Mouse (Mus musculus): ENCODE data around the gene Rgs21. TPM values are rescaled to one million over a fixed set of nuclear protein-coding genes. Genes with fewer than 3 reads are reported as not detected.
A peak's percentile ranks its signal among the peaks of the same experiment; 100 is the strongest.

The Rgs21 gene
- polyA plus RNA-seq (2015; fragmentation: Nextera tagmentation; extraction: Ambion mirVana) = not detected in 2 replicates

GRCm38 (mm10) chr1:144567567-144567966, at the start of gene Rgs21:
Gene Rgs21, minus strand, starts transcription at chr1:144567667.
- 69% methylated on average over 3 of the region's 3 CpGs for WGBS

GRCm38 (mm10) chr1:144604071-144604470, 36.6 kb upstream of the Rgs21 start:
- WGBS = 85% methylated on average over 1 of the region's 1 CpGs
- no peak overlapping the region for H3K4me3 ChIP-seq
- H3K4me1 ChIP-seq = no peaks in the 10 kb centered on the region
- no peak overlapping the region for H3K27ac ChIP-seq
- no peaks in the 10 kb centered on the region for H3K36me3 ChIP-seq (ENCODE audit: poor library complexity, severe bottlenecking)
- H3K4me2 ChIP-seq = no peak overlapping the region
- no peaks in the 10 kb centered on the region for H3K9me3 ChIP-seq (replicated peaks)
- ATAC-seq = no peak
- no peak overlapping the region for H3K9ac ChIP-seq
- no peaks in the 10 kb centered on the region for H3K27me3 ChIP-seq

More at GRCm38 (mm10) chr1:144567567-144567966, at the start of gene Rgs21:
- no peak within 1 kb of the TSS for H3K4me2 ChIP-seq
- no peak for ATAC-seq
- H3K4me1 ChIP-seq = no peaks in the 10 kb centered on the region
- H3K9me3 ChIP-seq (replicated peaks) = no peaks in the 10 kb centered on the region
- no peaks in the 10 kb centered on the region for H3K36me3 ChIP-seq (ENCODE audit: poor library complexity, severe bottlenecking)
- H3K9ac ChIP-seq = no peak within 1 kb of the TSS
- no peaks in the 10 kb centered on the region for H3K27me3 ChIP-seq
- H3K4me3 ChIP-seq = no peak within 1 kb of the TSS
- H3K27ac ChIP-seq = no peak within 1 kb of the TSS

GRCm38 (mm10) chr1:144602987-144603386, 35.5 kb upstream of the Rgs21 start:
- H3K9me3 ChIP-seq (replicated peaks) = no peaks in the 10 kb centered on the region
- H3K27ac ChIP-seq = no peak overlapping the region
- no peaks in the 10 kb centered on the region for H3K27me3 ChIP-seq
- no peak overlapping the region for H3K4me2 ChIP-seq
- 76% methylated on average over 2 of the region's 2 CpGs for WGBS
- no peaks in the 10 kb centered on the region for H3K36me3 ChIP-seq (ENCODE audit: poor library complexity, severe bottlenecking)
- H3K4me1 ChIP-seq = no peaks in the 10 kb centered on the region
- ATAC-seq = no peak
- no peak overlapping the region for H3K4me3 ChIP-seq
- H3K9ac ChIP-seq = no peak overlapping the region

GRCm38 (mm10) chr1:144579321-144579720, 11.9 kb upstream of the Rgs21 start:
- Histone ChIP-seq H3K36me3 (ENCODE audit: poor library complexity, severe bottlenecking) (no peaks in the 10 kb centered on the region), H3K9ac (no peak overlapping the region), H3K27ac (no peak overlapping the region), H3K27me3 (no peaks in the 10 kb centered on the region), H3K9me3 (replicated peaks) (no peaks in the 10 kb centered on the region), H3K4me2 (no peak overlapping the region), H3K4me3 (no peak overlapping the region), H3K4me1 (no peaks in the 10 kb centered on the region)
- whole genome bisulfite sequencing = 84% methylated on average over 1 of the region's 1 CpGs
- ATAC-seq = no peak

GRCm38 (mm10) chr1:144572972-144573371, 5.5 kb upstream of the Rgs21 start:
- no peaks in the 10 kb centered on the region for H3K9me3 ChIP-seq (replicated peaks)
- H3K27me3 ChIP-seq = no peaks in the 10 kb centered on the region
- H3K4me3 ChIP-seq = no peak overlapping the region
- H3K27ac ChIP-seq = no peak overlapping the region
- no peak overlapping the region for H3K9ac ChIP-seq
- no peak overlapping the region for H3K4me2 ChIP-seq
- WGBS = 93% methylated on average over 2 of the region's 2 CpGs
- H3K4me1 ChIP-seq = no peaks in the 10 kb centered on the region
- no peak for ATAC-seq
- no peaks in the 10 kb centered on the region for H3K36me3 ChIP-seq (ENCODE audit: poor library complexity, severe bottlenecking)

- WGBS = 86% methylated on average over 3 of the region's 3 CpGs
- Histone ChIP-seq H3K4me3 (no peak overlapping the region), H3K4me2 (no peak overlapping the region), H3K27me3 (no peaks in the 10 kb centered on the region), H3K9me3 (replicated peaks) (no peaks in the 10 kb centered on the region), H3K9ac (no peak overlapping the region), H3K4me1 (no peaks in the 10 kb centered on the region), H3K27ac (no peak overlapping the region), H3K36me3 (ENCODE audit: poor library complexity, severe bottlenecking) (no peaks in the 10 kb centered on the region)
- ATAC-seq = no peak
These were observed 2.4 kb upstream of the Rgs21 start for GRCm38 (mm10) chr1:144569905-144570304.

GRCm38 (mm10) chr1:144545142-144545541, 22.3 kb downstream of the Rgs21 start:
- ATAC-seq = peak; percentile 21; the same call in 1 of the 2 replicates
- WGBS = 57% methylated on average over 4 of the region's 4 CpGs
- no peak overlapping the region for H3K4me3 ChIP-seq
- H3K36me3 ChIP-seq (ENCODE audit: poor library complexity, severe bottlenecking) = no peaks in the 10 kb centered on the region
- no peaks in the 10 kb centered on the region for H3K4me1 ChIP-seq
- H3K27ac ChIP-seq = no peak overlapping the region; the same call in 1 of the 2 replicates
- H3K9ac ChIP-seq = no peak overlapping the region
- H3K27me3 ChIP-seq = no peaks in the 10 kb centered on the region
- no peak overlapping the region for H3K4me2 ChIP-seq
- no peaks in the 10 kb centered on the region for H3K9me3 ChIP-seq (replicated peaks)

- no peaks in the 10 kb centered on the region for H3K4me1 ChIP-seq
- H3K36me3 ChIP-seq (ENCODE audit: poor library complexity, severe bottlenecking) = no peaks in the 10 kb centered on the region
- peak; percentile 86 for ATAC-seq
- no peaks in the 10 kb centered on the region for H3K27me3 ChIP-seq
- no peak overlapping the region for H3K9ac ChIP-seq
- no peaks in the 10 kb centered on the region for H3K9me3 ChIP-seq (replicated peaks)
- no peak overlapping the region for H3K4me2 ChIP-seq
- 63% methylated on average over 6 of the region's 6 CpGs for WGBS
- no peak overlapping the region for H3K4me3 ChIP-seq
- H3K27ac ChIP-seq = no peak overlapping the region
These were observed 22.9 kb downstream of the Rgs21 start for GRCm38 (mm10) chr1:144544497-144544961.

- H3K9me3 ChIP-seq (replicated peaks) = no peaks in the 10 kb centered on the region
- WGBS = 90% methylated on average over 1 of the region's 1 CpGs
- H3K4me2 ChIP-seq = no peak overlapping the region
- no peaks in the 10 kb centered on the region for H3K27me3 ChIP-seq
- ATAC-seq = no peak
- H3K9ac ChIP-seq = no peak overlapping the region
- H3K4me1 ChIP-seq = no peaks in the 10 kb centered on the region
- H3K27ac ChIP-seq = no peak overlapping the region
- H3K36me3 ChIP-seq (ENCODE audit: poor library complexity, severe bottlenecking) = no peaks in the 10 kb centered on the region
- no peak overlapping the region for H3K4me3 ChIP-seq
These were observed 35.7 kb downstream of the Rgs21 start for GRCm38 (mm10) chr1:144531746-144532145.

GRCm38 (mm10) chr1:144517878-144518426, 49.5 kb downstream of the Rgs21 start:
- Histone ChIP-seq H3K4me2 (no peak overlapping the region), H3K27ac (no peak overlapping the region), H3K9ac (no peak overlapping the region), H3K27me3 (no peaks in the 10 kb centered on the region), H3K9me3 (replicated peaks) (no peaks in the 10 kb centered on the region), H3K36me3 (ENCODE audit: poor library complexity, severe bottlenecking) (no peaks in the 10 kb centered on the region), H3K4me3 (no peak overlapping the region), H3K4me1 (no peaks in the 10 kb centered on the region)
- WGBS = 81% methylated on average over 5 of the region's 5 CpGs
- ATAC-seq = no peak

GRCm38 (mm10) chr1:144502241-144502640, 65.2 kb downstream of the Rgs21 start:
- peak; percentile 88 for ATAC-seq
- Histone ChIP-seq H3K4me2 (no peak overlapping the region), H3K9me3 (replicated peaks) (no peaks in the 10 kb centered on the region), H3K4me1 (0 out of 2 replicates have a peak, but pooled peaks cover 7% of the 10 kb centered on the region), H3K27me3 (no peaks in the 10 kb centered on the region), H3K36me3 (ENCODE audit: poor library complexity, severe bottlenecking) (no peaks in the 10 kb centered on the region), H3K9ac (no peak overlapping the region), H3K4me3 (no peak overlapping the region), H3K27ac (no peak overlapping the region)
- 69% methylated on average over 1 of the region's 1 CpGs for WGBS

GRCm38 (mm10) chr1:144500423-144500822, 67.0 kb downstream of the Rgs21 start:
- no peak overlapping the region for H3K4me3 ChIP-seq
- H3K9ac ChIP-seq = no peak overlapping the region
- WGBS = 75% methylated on average over 4 of the region's 4 CpGs
- no peak for ATAC-seq
- no peak overlapping the region for H3K4me2 ChIP-seq
- H3K27me3 ChIP-seq = no peaks in the 10 kb centered on the region
- H3K4me1 ChIP-seq = 0 out of 2 replicates have a peak, but pooled peaks cover 7% of the 10 kb centered on the region
- no peaks in the 10 kb centered on the region for H3K9me3 ChIP-seq (replicated peaks)
- no peaks in the 10 kb centered on the region for H3K36me3 ChIP-seq (ENCODE audit: poor library complexity, severe bottlenecking)
- H3K27ac ChIP-seq = no peak overlapping the region

- WGBS = 85% methylated on average over 1 of the region's 1 CpGs
- Histone ChIP-seq H3K4me3 (no peak overlapping the region), H3K27me3 (no peaks in the 10 kb centered on the region), H3K4me2 (no peak overlapping the region), H3K9me3 (replicated peaks) (no peaks in the 10 kb centered on the region), H3K4me1 (0 out of 2 replicates have a peak, but pooled peaks cover 7% of the 10 kb centered on the region), H3K36me3 (ENCODE audit: poor library complexity, severe bottlenecking) (no peaks in the 10 kb centered on the region), H3K27ac (no peak overlapping the region), H3K9ac (no peak overlapping the region)
- ATAC-seq = no peak
These were observed 67.7 kb downstream of the Rgs21 start for GRCm38 (mm10) chr1:144499719-144500118.
